Mouse (Mus musculus): ENCODE data around the gene Pcdh15.

The Pcdh15 gene

GRCm38 (mm10) chr10:73333426-73333825, 234.3 kb downstream of the Pcdh15 start:
- DNase-seq (ENCODE audit: low spot score in 2 of 2), result no peak

GRCm38 (mm10) chr10:73379001-73379400, 279.9 kb downstream of the Pcdh15 start:
- DNase-seq (ENCODE audit: low spot score in 2 of 2), result no peak

GRCm38 (mm10) chr10:73384003-73384402, 284.9 kb downstream of the Pcdh15 start:
- DNase-seq (ENCODE audit: low spot score in 2 of 2), result no peak

- no peak for DNase-seq (ENCODE audit: low spot score in 2 of 2)
These were observed 301.3 kb downstream of the Pcdh15 start for GRCm38 (mm10) chr10:73400426-73400825.

- no peak for DNase-seq (ENCODE audit: low spot score in 2 of 2)
These were observed 326.3 kb downstream of the Pcdh15 start for GRCm38 (mm10) chr10:73425408-73425807.

GRCm38 (mm10) chr10:73431345-73431744, 332.2 kb downstream of the Pcdh15 start:
- no peak for DNase-seq (ENCODE audit: low spot score in 2 of 2)

GRCm38 (mm10) chr10:73484082-73484481, 384.9 kb downstream of the Pcdh15 start:
- no peak for DNase-seq (ENCODE audit: low spot score in 2 of 2)

- no peak for DNase-seq (ENCODE audit: low spot score in 2 of 2)
These were observed 392.5 kb downstream of the Pcdh15 start for GRCm38 (mm10) chr10:73491654-73492053.

GRCm38 (mm10) chr10:73514846-73515245, 415.7 kb downstream of the Pcdh15 start:
- DNase-seq (ENCODE audit: low spot score in 2 of 2), result no peak

GRCm38 (mm10) chr10:73515742-73516141, 416.6 kb downstream of the Pcdh15 start:
- no peak for DNase-seq (ENCODE audit: low spot score in 2 of 2)

GRCm38 (mm10) chr10:73519438-73519837, 420.3 kb downstream of the Pcdh15 start:
- no peak for DNase-seq (ENCODE audit: low spot score in 2 of 2)

GRCm38 (mm10) chr10:73552831-73553230, 453.7 kb downstream of the Pcdh15 start:
- no peak for DNase-seq (ENCODE audit: low spot score in 2 of 2)

GRCm38 (mm10) chr10:73564216-73564615, 465.1 kb downstream of the Pcdh15 start:
- no peak for DNase-seq (ENCODE audit: low spot score in 2 of 2)

GRCm38 (mm10) chr10:73574711-73575297, 475.7 kb downstream of the Pcdh15 start:
- DNase-seq (ENCODE audit: low spot score in 2 of 2), result no peak

- DNase-seq (ENCODE audit: low spot score in 2 of 2), result no peak
These were observed 568.4 kb downstream of the Pcdh15 start for GRCm38 (mm10) chr10:73667501-73667900.

- DNase-seq (ENCODE audit: low spot score in 2 of 2), result no peak
These were observed 601.6 kb downstream of the Pcdh15 start for GRCm38 (mm10) chr10:73700519-73701286.

GRCm38 (mm10) chr10:73725566-73726240, 626.6 kb downstream of the Pcdh15 start:
- no peak for DNase-seq (ENCODE audit: low spot score in 2 of 2)

GRCm38 (mm10) chr10:73733246-73733645, 634.1 kb downstream of the Pcdh15 start:
- DNase-seq (ENCODE audit: low spot score in 2 of 2), result no peak

GRCm38 (mm10) chr10:73749021-73749420, 649.9 kb downstream of the Pcdh15 start:
- DNase-seq (ENCODE audit: low spot score in 2 of 2), result no peak

GRCm38 (mm10) chr10:73753876-73754275, 654.7 kb downstream of the Pcdh15 start:
- no peak for DNase-seq (ENCODE audit: low spot score in 2 of 2)

GRCm38 (mm10) chr10:73782945-73783344, 683.8 kb downstream of the Pcdh15 start:
- no peak for DNase-seq (ENCODE audit: low spot score in 2 of 2)

GRCm38 (mm10) chr10:73788163-73788562, 689.0 kb downstream of the Pcdh15 start:
- DNase-seq (ENCODE audit: low spot score in 2 of 2), result no peak

GRCm38 (mm10) chr10:73805069-73805468, 705.9 kb downstream of the Pcdh15 start:
- no peak for DNase-seq (ENCODE audit: low spot score in 2 of 2)

All from urinary bladder, adult 18-20 months (tissue).